Mouse (Mus musculus) liver, postnatal 0 days (tissue): Measurements from ENCODE around the gene B4galt4. TPM values are rescaled to one million over a fixed set of nuclear protein-coding genes. Genes with fewer than 3 reads are reported as not detected.

ENCODE experiments used
- ATAC-seq: fragments of 200-750 bp; cut with Nextera tagmentation; 2 replicates; pipeline ENCODE4 v1.8.0; 2017; ENCODE audit warnings: mild to moderate bottlenecking, moderate library complexity
- DNase-seq: peaks from one replicate; pipeline ENCODE4 v3.0.0-alpha.2; 2016
- H3K27ac ChIP-seq: fragments of 300-500 bp; sonication (generic); 2 replicates; pipeline ENCODE4 v1.5.1; 2014; ENCODE audit warnings: antibody characterized with exemption, moderate library complexity, mild to moderate bottlenecking, low read depth
- H3K27me3 ChIP-seq: fragments of 300-500 bp; sonication (generic); 2 replicates; pipeline ENCODE4 v1.6.1; 2014; ENCODE audit warnings: low read length, control low read depth, mixed read lengths; ENCODE audit not compliant: insufficient read depth
- H3K36me3 ChIP-seq: fragments of 300-500 bp; sonication (generic); replicated peaks from 2 replicates; pipeline ENCODE4 v1.6.1; 2014; ENCODE audit warnings: mild to moderate bottlenecking, control low read depth, low read length, moderate library complexity, mixed read lengths; ENCODE audit not compliant: insufficient read depth
- H3K4me1 ChIP-seq: fragments of 300-500 bp; sonication (generic); 2 replicates; pipeline ENCODE4 v1.6.1; 2014; ENCODE audit warnings: antibody characterized with exemption, mild to moderate bottlenecking, control low read depth; ENCODE audit not compliant: insufficient read depth
- H3K4me2 ChIP-seq: fragments of 300-500 bp; sonication (generic); 2 replicates; pipeline ENCODE4 v1.6.1; 2014; ENCODE audit warnings: low read depth, mild to moderate bottlenecking, low read length, moderate library complexity, mixed read lengths
- H3K4me3 ChIP-seq: fragments of 300-500 bp; sonication (generic); 2 replicates; pipeline ENCODE4 v1.5.1; 2014; ENCODE audit warnings: low read depth, low read length
- H3K9ac ChIP-seq: fragments of 300-500 bp; sonication (generic); replicated peaks from 2 replicates; pipeline ENCODE4 v1.6.1; 2014; ENCODE audit warnings: mild to moderate bottlenecking, moderate library complexity
- H3K9me3 ChIP-seq: fragments of 300-500 bp; sonication (generic); 2 replicates; pipeline ENCODE4 v1.6.1; 2016; ENCODE audit warnings: mild to moderate bottlenecking, control low read depth, low read length, mixed read lengths
- CTCF ChIP-seq: sonication (generic); IDR thresholded peaks from 2 replicates; pipeline ENCODE4 v1.5.1; 2016; ENCODE audit warnings: antibody characterized with exemption, low read depth
- EP300 ChIP-seq: IDR thresholded peaks from 2 replicates; pipeline ENCODE4 v1.6.1; 2016; ENCODE audit warnings: antibody characterized with exemption, low read depth, mild to moderate bottlenecking
- WGBS: fragments of 180-500 bp; shearing (Covaris S2); extraction: QIAGEN DNeasy Blood & Tissue Kit; methylation state at CpG from one replicate; pipeline ENCODE4 v1.1.7; 2014; ENCODE audit not compliant: insufficient replicate concordance; 5-methylcytosine and 5-hydroxymethylcytosine counted together
- polyA plus RNA-seq: library from polyadenylated mRNA; unstranded; fragments of >200 nt; fragmentation: Nextera tagmentation; extraction: Ambion mirVana; gene quantifications from 2 replicates; pipeline ENCODE4 v1.2.1, GENCODE M21; 2015

The B4galt4 gene
- 3.0 and 3.4 TPM in 2 replicates for polyA plus RNA-seq

DNA sequence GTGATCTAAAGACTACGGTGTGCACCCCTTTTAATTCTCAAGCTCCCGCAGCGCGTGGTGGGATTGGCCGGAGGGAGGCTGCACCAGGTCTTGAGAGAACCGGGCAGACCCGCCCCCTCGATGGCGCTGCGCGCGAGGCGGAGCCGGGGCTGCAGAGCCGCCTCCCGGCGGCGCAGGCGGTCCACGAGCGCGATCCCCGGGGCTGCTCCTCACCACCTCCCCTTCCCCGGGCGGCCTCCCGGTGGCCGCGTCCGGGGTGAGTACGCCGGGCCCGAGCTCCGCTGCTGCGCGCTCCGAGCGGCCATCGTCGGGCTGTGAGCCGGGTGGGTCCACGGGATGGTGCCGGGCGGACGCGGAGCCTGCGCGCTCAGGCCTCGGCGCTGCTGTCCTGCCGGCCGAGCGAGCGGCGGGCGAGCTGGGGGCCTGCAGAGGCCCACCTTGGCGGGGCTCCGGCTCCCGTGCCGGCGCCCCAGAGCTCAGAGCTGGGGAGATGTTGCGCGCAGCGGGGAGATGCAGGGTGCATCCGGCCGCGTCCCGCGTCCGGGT, at the start of gene B4galt4:
TSS of gene B4galt4 (plus strand) at position 152 of the 546 bp plus-strand sequence.
- TF ChIP-seq CTCF (0 out of 2 replicates have a peak, but pooled peaks have one; percentile 5), EP300 (no peak)
- H3K4me3 ChIP-seq, result peak within 1 kb of the TSS; percentile 63
- no peaks in the 10 kb centered on the region for H3K9me3 ChIP-seq
- ATAC-seq (peak; percentile 29; the same call in 1 of the 2 replicates), DNase-seq (peak; percentile 55)
- no peak within 1 kb of the TSS; the same call in 1 of the 2 replicates for H3K27ac ChIP-seq
- no peaks in the 10 kb centered on the region for H3K36me3 ChIP-seq
- under 1% methylated on average over 50 of the region's 69 CpGs for WGBS
- H3K4me2 ChIP-seq, result peak within 1 kb of the TSS; percentile 80
- peaks cover 20% of the 10 kb centered on the region for H3K27me3 ChIP-seq
- H3K4me1 ChIP-seq, result no peaks in the 10 kb centered on the region
- H3K9ac ChIP-seq, result peak within 1 kb of the TSS; percentile 31

- Histone ChIP-seq H3K4me1 (no peaks in the 10 kb centered on the region), H3K27me3 (no peaks in the 10 kb centered on the region), H3K9me3 (no peaks in the 10 kb centered on the region), H3K9ac (no peak overlapping the region), H3K27ac (no peak overlapping the region), H3K4me3 (no peak overlapping the region), H3K4me2 (no peak overlapping the region), H3K36me3 (no peaks in the 10 kb centered on the region)
- DNase-seq (no peak), ATAC-seq (no peak)
- no peak for TF ChIP-seq CTCF
- TF ChIP-seq EP300, result no peak
- WGBS, result 62% methylated on average over 6 of the region's 6 CpGs
These were observed 47.0 kb upstream of the B4galt4 start for GRCm38 (mm10) chr16:38694906-38695540.

DNA sequence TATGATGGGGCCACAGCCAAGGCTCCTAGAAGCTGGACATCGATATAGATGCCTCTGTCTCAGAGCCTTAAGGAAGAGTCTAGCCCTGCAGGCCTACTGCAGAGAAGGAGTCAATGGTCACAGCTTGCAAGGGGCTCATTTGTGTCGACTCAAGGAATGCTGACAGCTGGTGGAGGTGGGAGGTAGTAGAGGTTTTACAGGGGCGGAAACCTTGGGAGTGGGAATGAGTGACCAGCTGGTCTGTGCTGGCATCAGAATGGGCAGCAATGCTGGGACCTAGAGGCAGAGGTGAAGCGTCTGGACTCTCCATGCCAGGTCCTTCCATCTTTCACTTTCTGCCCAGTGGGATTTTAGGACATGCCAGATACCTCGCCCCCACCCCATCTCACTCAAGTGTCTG, 46.5 kb upstream of the B4galt4 start:
- H3K4me1 ChIP-seq, result no peaks in the 10 kb centered on the region
- no peak overlapping the region for H3K27ac ChIP-seq
- H3K9ac ChIP-seq, result no peak overlapping the region
- no peaks in the 10 kb centered on the region for H3K9me3 ChIP-seq
- no peak overlapping the region for H3K4me2 ChIP-seq
- DNase-seq (no peak), ATAC-seq (no peak)
- TF ChIP-seq EP300 (no peak), CTCF (no peak)
- no peaks in the 10 kb centered on the region for H3K36me3 ChIP-seq
- no peak overlapping the region for H3K4me3 ChIP-seq
- WGBS, result 74% methylated on average over 5 of the region's 5 CpGs
- H3K27me3 ChIP-seq, result no peaks in the 10 kb centered on the region

- Histone ChIP-seq H3K4me2 (no peak overlapping the region), H3K36me3 (no peaks in the 10 kb centered on the region), H3K27me3 (no peaks in the 10 kb centered on the region), H3K27ac (no peak overlapping the region), H3K4me1 (no peaks in the 10 kb centered on the region; the same call in none of the 2 replicates), H3K4me3 (no peak overlapping the region), H3K9me3 (no peaks in the 10 kb centered on the region), H3K9ac (no peak overlapping the region)
- DNase-seq, result no peak
- TF ChIP-seq EP300 (no peak), CTCF (no peak)
- WGBS, result 76% methylated on average over 5 of the region's 5 CpGs
- no peak for ATAC-seq
These were observed 44.5 kb upstream of the B4galt4 start for GRCm38 (mm10) chr16:38697611-38698010.

DNA sequence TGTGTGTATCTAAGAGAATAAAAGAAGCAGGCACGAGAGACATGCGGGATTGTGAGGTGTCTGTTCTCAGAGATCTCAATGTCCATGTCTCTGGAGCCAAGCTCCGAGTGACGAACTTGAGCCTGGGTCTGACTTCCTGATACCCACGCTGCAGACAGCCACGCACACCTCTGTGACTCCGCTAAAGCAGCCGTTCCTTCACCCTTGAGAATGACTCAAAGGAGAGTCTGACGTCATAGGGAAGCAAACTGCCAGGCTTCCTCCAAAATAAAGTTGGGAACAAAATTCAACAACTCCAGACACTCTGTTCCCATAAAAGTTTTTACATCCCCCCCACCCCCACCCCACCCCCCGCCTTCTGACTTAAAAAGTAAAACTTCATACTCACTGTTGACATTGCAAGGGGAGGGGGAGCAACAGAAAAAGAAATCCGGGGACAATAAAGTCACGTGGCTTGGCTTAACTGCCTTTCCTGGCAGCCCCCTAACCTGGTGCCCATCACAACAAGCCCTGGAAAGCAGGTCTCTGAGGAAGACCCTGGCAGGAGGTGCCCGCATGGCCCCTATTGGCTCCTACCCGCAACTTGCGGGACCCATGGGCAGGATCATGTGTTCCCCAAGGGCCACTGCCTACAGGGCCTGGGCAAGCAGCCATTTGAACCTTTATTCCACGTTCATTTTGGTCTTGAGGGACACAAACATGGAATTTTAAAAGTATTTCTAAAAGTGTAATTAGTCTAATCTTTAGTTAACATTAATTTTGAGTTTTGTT, 41.5 kb upstream of the B4galt4 start:
- Histone ChIP-seq H3K9ac (no peak overlapping the region), H3K36me3 (no peaks in the 10 kb centered on the region), H3K4me3 (no peak overlapping the region), H3K4me1 (no peaks in the 10 kb centered on the region; the same call in none of the 2 replicates), H3K4me2 (no peak overlapping the region), H3K27me3 (no peaks in the 10 kb centered on the region), H3K9me3 (no peaks in the 10 kb centered on the region), H3K27ac (no peak overlapping the region)
- no peak for DNase-seq
- 65% methylated on average over 16 of the region's 16 CpGs for WGBS
- no peak for TF ChIP-seq CTCF
- no peak for TF ChIP-seq EP300
- no peak for ATAC-seq

- DNase-seq, result no peak
- TF ChIP-seq CTCF (no peak), EP300 (no peak)
These were observed 40.4 kb upstream of the B4galt4 start for GRCm38 (mm10) chr16:38701492-38702185.

More at GRCm38 (mm10) chr16:38701492-38702185, 40.4 kb upstream of the B4galt4 start:
- peak overlapping the region; percentile 47 for H3K4me2 ChIP-seq
- H3K4me3 ChIP-seq, result peak overlapping the region; percentile 24
- no peak overlapping the region for H3K27ac ChIP-seq
- no peaks in the 10 kb centered on the region for H3K9me3 ChIP-seq
- H3K4me1 ChIP-seq, result no peaks in the 10 kb centered on the region; the same call in none of the 2 replicates
- H3K27me3 ChIP-seq, result 0 out of 2 replicates have a peak, but pooled peaks cover under 1% of the 10 kb centered on the region
- WGBS, result 34% methylated on average over 9 of the region's 9 CpGs
- H3K36me3 ChIP-seq, result no peaks in the 10 kb centered on the region
- H3K9ac ChIP-seq, result no peak overlapping the region
- no peak for ATAC-seq
